Mouse (Mus musculus) CD4-positive helper T cell, adult 2 months (primary cell): ENCODE measurements around the gene Dlg5.
A peak's percentile ranks its signal among the peaks of the same experiment; 100 is the strongest.

Experiments
- DNase-seq: peaks from one replicate; pipeline ENCODE4 v3.0.0-alpha.2; 2012; ENCODE audit warnings: low read depth, missing footprints, low spot score

Gene Dlg5

DNA sequence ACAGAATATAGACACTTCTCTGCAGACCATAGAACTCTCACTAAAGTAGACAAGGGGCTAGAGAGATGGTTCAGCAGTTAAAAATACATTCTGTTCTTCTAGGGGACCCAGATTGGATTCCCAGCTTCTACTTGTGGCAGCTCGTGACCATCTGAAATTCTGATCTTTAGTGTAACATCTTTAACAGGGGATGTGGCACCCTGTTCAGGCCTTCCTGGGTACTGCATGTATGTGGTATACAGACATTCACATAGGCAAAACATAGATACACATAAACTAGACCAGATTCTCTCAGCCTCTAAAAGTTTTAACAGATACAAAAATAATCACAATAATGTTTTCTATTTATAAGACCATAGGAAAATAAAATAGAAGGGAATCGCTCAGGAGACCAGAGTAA, 120.7 kb downstream of the Dlg5 start:
- DNase-seq = no peak

DNA sequence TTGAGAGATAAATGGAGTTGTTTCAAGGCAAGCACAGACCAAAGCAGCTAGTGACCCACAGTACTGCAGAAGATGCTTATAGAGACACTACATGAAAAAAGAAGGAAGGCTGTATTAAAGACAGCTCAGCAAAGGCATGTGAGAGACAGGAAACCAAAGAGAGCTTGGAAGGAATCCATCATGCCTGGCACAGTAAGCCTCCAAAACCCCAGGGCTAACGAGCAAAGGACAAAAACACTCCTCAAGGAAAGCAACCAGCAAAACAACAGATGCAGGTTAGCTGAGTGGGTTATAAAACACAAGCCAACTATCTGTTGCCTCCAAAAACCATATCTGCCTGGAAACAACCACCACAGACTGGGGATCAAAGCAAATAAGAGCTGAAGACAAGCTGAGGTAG, 121.5 kb downstream of the Dlg5 start:
- no peak for DNase-seq

DNA sequence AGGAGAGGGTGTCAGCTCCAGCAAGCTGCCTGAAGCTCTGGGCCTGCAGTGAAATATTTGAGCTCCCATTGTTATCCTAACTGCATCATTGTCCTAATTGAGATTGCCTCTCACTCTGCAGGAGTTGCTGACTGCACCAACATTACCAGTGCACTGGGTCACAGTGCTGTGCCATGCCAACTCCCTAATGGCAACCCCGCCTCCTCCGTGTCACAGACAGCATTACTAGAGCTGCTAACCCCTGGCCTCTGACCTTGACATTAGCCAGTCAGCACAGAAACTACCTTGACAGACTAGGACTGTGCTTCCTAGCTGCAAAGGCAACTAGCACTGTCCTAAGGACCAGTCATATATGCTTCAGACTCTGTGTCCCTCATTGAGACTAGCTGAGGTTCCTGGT, 139.0 kb downstream of the Dlg5 start:
- DNase-seq = no peak

DNA sequence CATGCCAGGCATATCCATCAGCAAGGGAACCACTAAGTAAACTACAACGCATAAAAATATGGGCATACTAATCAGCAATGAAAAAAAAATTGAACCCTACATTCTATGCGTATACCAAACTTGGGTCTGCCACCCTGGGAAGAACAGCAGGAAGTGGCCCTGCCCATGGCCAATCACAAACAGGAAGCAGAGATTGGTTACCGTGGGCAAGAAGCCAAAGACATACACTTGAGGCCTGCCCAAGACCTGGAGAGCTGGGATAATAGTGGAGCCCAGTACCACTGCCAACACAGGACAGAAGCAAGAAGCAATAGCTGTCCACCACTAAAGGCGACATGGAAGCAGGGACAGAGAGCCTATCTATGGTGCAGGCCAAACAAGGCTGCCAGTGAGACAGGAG, 146.9 kb downstream of the Dlg5 start:
- peak; percentile 19 for DNase-seq

DNA sequence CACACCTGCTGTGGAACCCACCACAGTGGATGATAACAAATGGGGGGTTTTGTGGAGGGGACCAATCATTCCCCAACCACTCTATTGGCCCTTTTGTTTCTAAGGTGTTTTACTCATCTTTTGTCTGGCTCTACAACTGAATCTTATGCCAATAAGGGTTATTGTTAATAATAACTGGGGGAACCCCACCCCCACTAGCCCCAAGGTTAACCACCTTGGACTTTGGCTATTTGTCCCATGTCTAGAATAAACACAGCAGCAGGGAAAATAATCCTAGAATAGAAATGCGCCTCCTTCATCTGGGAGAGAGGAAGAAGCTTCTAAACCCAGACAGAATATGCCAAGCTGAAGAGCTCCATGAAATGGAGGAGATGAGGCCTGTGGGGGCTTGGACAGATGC, 151.1 kb downstream of the Dlg5 start:
- DNase-seq = no peak

DNA sequence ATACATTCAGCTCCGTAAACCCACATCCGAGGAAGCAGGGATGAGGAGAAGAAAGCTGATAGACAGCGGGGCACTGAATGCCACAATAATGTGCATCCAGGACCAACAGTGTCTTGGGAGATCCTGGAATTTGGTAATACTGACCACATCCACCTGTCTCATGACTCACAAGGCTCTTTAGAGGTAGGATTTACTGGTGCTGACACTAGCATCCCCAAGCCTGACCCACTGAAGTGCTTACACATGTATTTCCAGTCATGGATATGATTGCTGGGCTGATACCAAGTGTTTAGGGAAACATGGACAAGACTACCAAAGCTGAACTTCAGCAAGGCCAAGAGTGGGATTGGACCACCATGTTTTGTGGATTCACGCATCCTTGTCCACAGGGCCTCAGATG, 152.5 kb downstream of the Dlg5 start:
- no peak for DNase-seq

DNA sequence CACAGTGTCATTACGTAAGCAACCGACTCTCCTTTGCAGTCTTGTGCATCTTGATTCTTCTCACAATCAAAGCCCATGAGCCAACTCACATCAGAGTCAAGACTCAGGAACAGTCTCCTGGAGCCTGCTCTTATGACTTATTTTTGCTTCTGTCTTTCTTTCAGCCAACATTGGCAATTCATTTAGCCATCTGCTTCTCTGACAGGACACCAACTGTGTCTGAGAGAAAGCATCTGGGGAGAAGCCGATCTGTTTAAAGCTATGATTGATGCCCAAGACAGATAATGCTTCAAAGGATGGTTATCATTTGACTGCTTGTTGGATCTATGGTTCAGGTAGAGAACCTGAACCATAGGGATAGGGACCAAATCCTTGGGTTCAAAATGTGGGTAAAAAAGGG, 153.3 kb downstream of the Dlg5 start:
- DNase-seq = no peak

DNA sequence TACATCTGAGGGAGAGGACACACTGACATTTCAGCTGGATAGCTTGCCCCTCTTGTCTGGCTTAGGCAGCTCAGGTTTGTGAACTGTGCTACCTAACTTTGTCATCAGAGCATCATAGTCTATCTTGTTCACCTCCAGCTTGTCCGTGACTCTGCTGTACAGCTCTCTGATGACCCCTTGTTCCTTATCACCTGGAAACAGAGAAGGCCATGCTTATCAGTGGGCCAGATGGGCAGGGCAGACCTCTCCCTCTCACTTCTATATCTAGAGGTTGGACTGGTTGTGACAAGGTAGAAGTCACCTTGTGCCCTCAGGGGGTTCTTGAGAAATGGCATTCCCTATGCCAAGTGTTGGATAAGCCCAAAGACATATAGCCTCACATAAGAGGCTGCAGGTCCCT, 154.9 kb downstream of the Dlg5 start:
- no peak for DNase-seq

DNA sequence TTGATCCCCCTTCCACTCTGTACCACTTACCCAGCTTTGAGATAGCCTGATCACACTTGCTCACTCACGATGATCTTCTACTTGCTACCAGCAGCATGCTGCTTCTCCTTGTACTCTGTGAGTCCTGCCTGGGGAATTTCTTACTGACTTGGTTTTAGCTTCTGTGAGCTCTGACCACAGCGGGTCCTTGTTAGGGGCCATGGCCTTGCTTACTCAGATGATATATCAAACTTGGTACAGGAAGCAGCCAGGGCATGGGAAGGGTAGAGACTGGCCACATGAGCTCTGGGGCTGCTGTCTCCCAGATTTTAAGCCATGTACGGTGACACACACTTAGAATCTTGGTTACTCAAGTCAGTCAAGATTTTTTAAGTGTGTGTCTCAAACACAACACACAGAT, 156.5 kb downstream of the Dlg5 start:
- no peak for DNase-seq

DNA sequence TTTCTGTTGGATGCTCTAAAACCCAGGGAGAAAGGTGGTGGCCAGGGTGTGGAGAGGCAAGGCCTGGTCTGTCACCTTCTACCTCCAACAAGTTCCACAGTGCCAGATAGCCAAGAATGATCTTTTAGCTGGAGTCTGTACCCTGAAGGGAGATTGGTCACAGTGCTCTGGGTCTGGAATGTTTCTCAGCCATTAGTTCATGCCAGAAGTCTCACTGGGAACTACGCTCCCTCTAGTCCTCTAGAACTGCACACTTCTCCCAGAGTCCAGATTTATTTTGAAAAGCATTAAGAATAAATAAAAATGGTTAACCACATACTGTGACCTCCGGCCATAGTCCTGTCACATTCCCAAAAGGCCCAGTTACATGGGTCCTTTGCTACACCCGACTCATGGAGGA, 158.3 kb downstream of the Dlg5 start:
- DNase-seq = no peak

DNA sequence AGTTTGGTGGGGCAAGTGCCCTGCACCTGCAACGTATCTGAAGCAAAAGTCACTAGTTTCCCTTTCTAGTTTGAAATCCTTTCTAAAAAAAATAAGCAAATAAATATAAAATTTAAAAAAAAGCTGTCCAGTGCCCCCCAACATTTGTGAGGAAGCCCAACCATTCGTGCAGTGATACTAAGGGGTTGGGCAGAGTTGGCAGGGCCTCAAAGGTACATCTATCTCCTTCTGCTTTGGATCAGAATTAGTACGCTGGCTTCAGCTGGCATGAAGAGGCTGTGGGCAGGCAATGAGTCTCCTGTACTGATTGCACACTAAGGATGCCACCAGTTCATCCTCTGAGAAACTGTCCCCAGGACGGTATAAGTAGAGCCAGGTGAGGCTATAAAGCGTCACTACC, 159.2 kb downstream of the Dlg5 start:
- DNase-seq = no peak
